Mouse (Mus musculus): ENCODE data around the gene Gm21518. TPM values are rescaled to one million over a fixed set of nuclear protein-coding genes. Genes with fewer than 3 reads are reported as not detected.
"Not testable (repeated sequence)": the region's sequence is repeated elsewhere in the genome, so short reads cannot be mapped to it uniquely, and the experiment has no call there.

Gene Gm21518
- total RNA-seq (2021) (not detected), polyA plus RNA-seq (2012; rRNA removed) (not detected in 2 replicates)
- long read RNA-seq: 0 reads

GRCm38 (mm10) chrY:62190566-62190965 is at the start of gene Gm21518:
Gene Gm21518, plus strand, starts transcription at chrY:62190866.
- DNase-seq: not testable (repeated sequence)

Data from adrenal gland, adult 2 months (tissue).